Mouse (Mus musculus): ENCODE data around the gene Dus2. TPM values are rescaled to one million over a fixed set of nuclear protein-coding genes. Genes with fewer than 3 reads are reported as not detected.

Dus2 gene
- polyA plus RNA-seq, 1 experiment = 19.3 TPM

- DNase-seq (ENCODE audit: low spot score) = no peak
Observed at GRCm38 (mm10) chr8:106044151-106044550, 53.0 kb downstream of the Dus2 start.

- DNase-seq (ENCODE audit: low spot score) = no peak
Observed at GRCm38 (mm10) chr8:106046872-106047559, 55.9 kb downstream of the Dus2 start.

- no peak for DNase-seq (ENCODE audit: low spot score)
Observed at GRCm38 (mm10) chr8:106047854-106048630, 56.9 kb downstream of the Dus2 start.

- DNase-seq (ENCODE audit: low spot score) = no peak
Observed at GRCm38 (mm10) chr8:106049840-106050239, 58.7 kb downstream of the Dus2 start.

GRCm38 (mm10) chr8:106051068-106051467 is 59.9 kb downstream of the Dus2 start:
- DNase-seq (ENCODE audit: low spot score) = no peak

GRCm38 (mm10) chr8:106052510-106053089 is 61.5 kb downstream of the Dus2 start:
- DNase-seq (ENCODE audit: low spot score) = no peak

GRCm38 (mm10) chr8:106054190-106054811 is 63.2 kb downstream of the Dus2 start:
- DNase-seq (ENCODE audit: low spot score) = no peak

- no peak for DNase-seq (ENCODE audit: low spot score)
Observed at GRCm38 (mm10) chr8:106055038-106055437, 63.9 kb downstream of the Dus2 start.

GRCm38 (mm10) chr8:106056455-106056982 is 65.4 kb downstream of the Dus2 start:
- no peak for DNase-seq (ENCODE audit: low spot score)

- DNase-seq (ENCODE audit: low spot score) = peak; percentile 93
Observed at GRCm38 (mm10) chr8:106058731-106059612, 67.8 kb downstream of the Dus2 start, which contains the start of gene Nfatc3. Gene Nfatc3 (plus strand): TSS chr8:106058840.

GRCm38 (mm10) chr8:106059613-106060371 is 68.7 kb downstream of the Dus2 start:
- DNase-seq (ENCODE audit: low spot score) = peak; percentile 72

- no peak for DNase-seq (ENCODE audit: low spot score)
Observed at GRCm38 (mm10) chr8:106060521-106060920, 69.4 kb downstream of the Dus2 start.

GRCm38 (mm10) chr8:106061686-106062085 is 70.5 kb downstream of the Dus2 start:
- no peak for DNase-seq (ENCODE audit: low spot score)

- DNase-seq (ENCODE audit: low spot score) = no peak
Observed at GRCm38 (mm10) chr8:106063046-106063445, 71.9 kb downstream of the Dus2 start.

GRCm38 (mm10) chr8:106066721-106067120 is 75.6 kb downstream of the Dus2 start:
- no peak for DNase-seq (ENCODE audit: low spot score)

GRCm38 (mm10) chr8:106069565-106069964 is 78.4 kb downstream of the Dus2 start:
- DNase-seq (ENCODE audit: low spot score) = no peak

- no peak for DNase-seq (ENCODE audit: low spot score)
Observed at GRCm38 (mm10) chr8:106072113-106072512, 81.0 kb downstream of the Dus2 start.

- DNase-seq (ENCODE audit: low spot score) = no peak
Observed at GRCm38 (mm10) chr8:106074236-106074635, 83.1 kb downstream of the Dus2 start.

- DNase-seq (ENCODE audit: low spot score) = no peak
Observed at GRCm38 (mm10) chr8:106074659-106075058, 83.5 kb downstream of the Dus2 start.

- no peak for DNase-seq (ENCODE audit: low spot score)
Observed at GRCm38 (mm10) chr8:106075161-106075862, 84.2 kb downstream of the Dus2 start.

Data from urinary bladder, adult 2 months (tissue).